Mouse (Mus musculus): ENCODE measurements around the gene Smc4.

Smc4 gene

DNA sequence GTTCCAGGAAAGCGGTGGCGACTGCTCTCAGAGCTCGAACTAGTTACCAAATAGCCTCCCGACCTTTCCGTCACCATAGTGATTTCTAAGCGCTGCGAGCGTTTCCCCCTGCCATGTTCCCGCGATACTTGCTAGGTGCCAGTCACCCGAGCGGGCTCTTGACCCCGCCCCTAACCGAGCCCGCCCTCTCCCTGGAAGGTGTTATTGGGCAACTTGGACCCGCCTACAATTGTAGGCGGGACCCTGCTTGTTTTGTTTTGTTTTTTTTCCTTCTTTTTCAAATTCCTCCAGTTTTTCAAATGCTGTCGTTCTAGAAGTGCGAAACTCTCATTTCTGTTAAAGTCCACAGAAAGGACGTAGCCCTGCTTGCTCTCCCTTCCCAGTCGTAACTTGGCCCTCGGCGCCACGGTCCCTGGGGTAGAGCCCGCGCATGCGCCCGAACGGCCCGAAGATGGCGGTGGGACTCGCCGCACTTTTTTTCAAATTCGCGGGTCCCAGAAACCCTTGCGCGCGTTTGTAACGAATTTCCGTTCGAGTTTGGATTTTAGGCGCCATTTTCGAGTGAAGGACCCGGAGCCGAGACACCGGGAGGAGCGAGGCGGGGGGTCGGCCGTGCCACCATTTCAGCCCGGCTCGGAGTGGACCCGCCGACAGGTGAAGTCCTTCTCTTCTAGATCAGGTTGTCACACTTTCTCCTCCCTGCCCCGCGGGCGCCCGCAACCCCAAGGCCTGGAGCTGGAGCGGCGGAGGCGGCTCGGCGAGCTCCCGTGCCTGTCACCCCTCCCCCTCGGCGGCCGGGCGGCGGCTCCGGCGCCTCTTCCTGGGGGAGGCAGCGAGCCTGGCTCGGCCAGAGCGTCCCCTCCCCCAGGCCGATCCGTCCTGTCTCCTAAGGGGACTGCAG lies at the start of gene Smc4, which contains the start of gene Ift80:
TSS of gene Smc4 (plus strand) at position 302 of the 901 bp plus-strand sequence.
TSS of gene Ift80 (minus strand) at position 134 of the 901 bp plus-strand sequence.
- DNase-seq (ENCODE audit: low spot score in 2 of 2) = peak; percentile 96 to 97

GRCm38 (mm10) chr3:68956454-68956853 lies 48.1 kb upstream of the Smc4 start:
- DNase-seq (ENCODE audit: low spot score in 2 of 2) = no peak

DNA sequence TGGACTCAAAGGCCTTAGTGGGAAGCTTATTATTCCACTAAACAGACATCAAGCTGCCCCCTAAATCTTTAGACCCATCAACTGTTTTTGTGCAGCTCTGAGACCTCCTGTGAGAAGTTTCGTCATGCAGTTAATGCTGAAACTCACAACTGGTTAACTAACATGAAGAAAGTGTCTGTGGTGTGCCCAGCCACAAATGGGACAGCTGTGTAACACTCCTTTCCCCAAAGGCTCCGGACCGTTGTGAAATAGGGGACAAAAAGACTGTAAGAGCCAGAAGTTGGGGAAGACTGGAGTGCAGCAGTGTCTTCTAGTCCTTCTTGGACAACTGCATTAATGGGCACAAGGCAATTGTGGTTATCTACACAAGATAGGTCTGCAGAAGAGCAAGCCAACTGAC lies 47.1 kb upstream of the Smc4 start:
- no peak for DNase-seq (ENCODE audit: low spot score in 2 of 2)

- no peak for DNase-seq (ENCODE audit: low spot score in 2 of 2)
Observed at GRCm38 (mm10) chr3:68964682-68965081, 39.9 kb upstream of the Smc4 start.

- no peak for DNase-seq (ENCODE audit: low spot score in 2 of 2)
Observed at GRCm38 (mm10) chr3:68966527-68967285, 37.8 kb upstream of the Smc4 start.

GRCm38 (mm10) chr3:68967404-68967803 lies 37.1 kb upstream of the Smc4 start:
- DNase-seq (ENCODE audit: low spot score in 2 of 2) = no peak

GRCm38 (mm10) chr3:68969091-68969590 lies 35.4 kb upstream of the Smc4 start:
- DNase-seq (ENCODE audit: low spot score in 2 of 2) = no peak

DNA sequence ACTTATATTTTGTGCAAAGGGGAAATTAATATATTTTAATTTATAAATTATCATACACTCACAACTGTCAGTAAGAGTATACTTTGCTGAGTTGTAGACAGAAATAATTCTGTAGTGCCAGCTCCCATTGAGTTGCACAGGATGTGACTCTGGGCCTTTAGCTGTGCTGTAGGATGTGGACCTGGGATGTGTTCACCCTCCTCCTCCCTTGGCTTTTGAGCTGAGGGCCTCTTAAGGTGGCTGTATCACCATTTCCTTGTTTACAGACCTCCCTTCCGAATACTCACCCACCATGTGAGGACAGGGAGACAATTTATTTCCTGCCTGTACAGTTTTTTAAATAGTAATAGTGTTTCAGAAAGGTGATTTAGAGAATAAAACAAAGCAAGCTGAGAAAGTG lies 31.0 kb upstream of the Smc4 start:
- DNase-seq (ENCODE audit: low spot score in 2 of 2) = no peak

DNA sequence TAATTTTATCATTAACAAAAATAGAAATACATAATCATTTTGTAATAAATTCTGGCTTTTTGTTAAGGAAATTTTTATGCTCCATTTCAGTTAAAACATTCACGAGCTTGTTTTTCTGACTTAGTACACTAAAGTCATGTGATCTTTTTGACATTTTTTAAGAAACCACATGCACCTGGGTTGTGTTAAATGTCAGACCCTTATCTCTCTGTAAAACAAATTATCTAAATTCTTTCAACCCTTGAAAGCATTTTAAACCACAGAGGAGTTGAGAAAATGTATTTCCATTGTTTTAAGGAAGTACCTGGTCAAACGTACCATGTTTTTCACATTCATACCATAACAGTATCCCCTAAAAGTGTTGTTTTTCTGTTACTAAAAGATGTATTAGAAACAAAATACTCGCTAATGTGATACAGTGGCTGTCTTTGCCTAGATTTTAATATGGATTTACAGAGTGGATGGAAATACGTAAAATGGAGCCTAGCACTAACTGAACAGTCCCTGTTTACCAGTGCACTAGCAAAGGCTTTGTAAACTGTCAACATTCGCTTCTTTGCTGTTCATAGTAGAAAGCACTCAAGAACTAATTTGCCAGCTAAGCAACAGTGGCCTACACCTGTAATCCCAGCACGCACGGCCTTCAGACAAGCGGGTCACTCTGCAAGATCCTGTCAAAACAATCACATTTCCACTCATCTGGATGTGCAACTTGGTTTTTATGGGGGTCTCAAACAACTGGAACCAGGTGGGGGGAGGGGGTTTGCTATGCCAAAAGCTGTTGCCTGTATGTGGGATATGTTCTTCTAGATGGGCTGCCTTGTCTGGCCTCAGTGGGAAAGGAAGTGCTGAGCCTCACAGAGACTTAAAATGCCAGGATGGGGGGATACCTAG lies 29.7 kb upstream of the Smc4 start:
- DNase-seq (ENCODE audit: low spot score in 2 of 2) = no peak

- DNase-seq (ENCODE audit: low spot score in 2 of 2) = no peak
Observed at GRCm38 (mm10) chr3:68975533-68976490, 28.7 kb upstream of the Smc4 start.

- no peak for DNase-seq (ENCODE audit: low spot score in 2 of 2)
Observed at GRCm38 (mm10) chr3:68977696-68978095, 26.8 kb upstream of the Smc4 start.

DNA sequence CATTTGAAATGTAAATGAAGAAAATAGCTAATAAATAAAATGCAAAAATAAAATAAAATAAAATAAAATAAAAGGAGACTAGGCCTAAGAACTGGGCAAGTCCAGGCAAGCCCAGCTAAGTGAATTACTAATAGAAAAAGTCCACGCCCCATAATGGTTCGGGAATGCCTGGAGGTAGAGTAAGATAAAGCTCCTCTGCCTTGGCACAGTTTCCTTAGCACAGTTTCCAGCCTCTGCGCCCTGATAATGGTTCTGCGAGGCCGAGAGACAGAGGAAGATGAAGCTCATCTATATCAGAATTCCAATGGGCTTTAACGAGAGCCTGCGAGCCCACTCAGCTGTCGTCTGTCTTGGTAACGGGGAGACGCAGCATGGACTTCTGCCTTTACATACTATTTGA lies 25.4 kb upstream of the Smc4 start:
- peak in 1 of 2 experiments; percentile 27 for DNase-seq (ENCODE audit: low spot score in 2 of 2)

GRCm38 (mm10) chr3:68980898-68981297 lies 23.6 kb upstream of the Smc4 start:
- peak; percentile 68 to 72 for DNase-seq (ENCODE audit: low spot score in 2 of 2)

DNA sequence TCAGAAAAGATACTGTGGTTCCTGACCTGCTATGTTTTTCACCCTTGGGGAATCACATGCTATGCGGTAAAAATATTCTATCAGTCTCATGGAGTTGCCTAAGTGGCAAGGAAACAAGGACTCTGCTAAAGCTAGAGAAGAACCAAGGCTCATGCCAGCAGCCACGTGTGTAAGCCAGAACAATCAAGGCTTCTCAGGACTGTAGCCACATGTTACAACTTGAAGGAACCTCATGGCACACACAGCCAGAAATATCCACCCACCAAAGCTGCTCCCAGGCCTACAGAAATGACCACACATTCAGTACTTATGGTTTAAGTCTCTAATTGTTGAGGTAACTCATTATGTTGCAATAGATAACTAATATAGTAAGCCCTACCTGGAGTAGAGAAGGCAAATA lies 18.0 kb upstream of the Smc4 start:
- no peak for DNase-seq (ENCODE audit: low spot score in 2 of 2)

GRCm38 (mm10) chr3:69002781-69003180 lies 1.8 kb upstream of the Smc4 start:
- no peak for DNase-seq (ENCODE audit: low spot score in 2 of 2)

DNA sequence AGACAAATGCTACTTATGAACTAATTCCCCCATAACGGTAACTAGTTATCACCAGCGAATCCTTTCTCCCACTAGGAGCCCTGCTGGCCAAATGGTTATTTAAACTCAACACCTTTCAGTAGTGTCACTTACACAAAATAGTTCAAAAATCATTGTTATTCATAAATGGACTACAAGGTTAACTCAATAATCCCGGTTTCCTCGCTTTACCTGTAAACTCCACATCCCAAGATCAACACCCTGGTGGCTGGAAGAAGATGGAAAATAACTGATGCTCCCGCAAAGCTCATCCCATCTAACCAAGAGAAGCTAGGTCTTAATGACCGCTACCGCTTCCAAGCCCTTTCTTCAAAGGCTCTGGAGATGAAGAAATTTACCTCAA lies 492 bp upstream of the Smc4 start:
- no peak for DNase-seq (ENCODE audit: low spot score in 2 of 2)

DNA sequence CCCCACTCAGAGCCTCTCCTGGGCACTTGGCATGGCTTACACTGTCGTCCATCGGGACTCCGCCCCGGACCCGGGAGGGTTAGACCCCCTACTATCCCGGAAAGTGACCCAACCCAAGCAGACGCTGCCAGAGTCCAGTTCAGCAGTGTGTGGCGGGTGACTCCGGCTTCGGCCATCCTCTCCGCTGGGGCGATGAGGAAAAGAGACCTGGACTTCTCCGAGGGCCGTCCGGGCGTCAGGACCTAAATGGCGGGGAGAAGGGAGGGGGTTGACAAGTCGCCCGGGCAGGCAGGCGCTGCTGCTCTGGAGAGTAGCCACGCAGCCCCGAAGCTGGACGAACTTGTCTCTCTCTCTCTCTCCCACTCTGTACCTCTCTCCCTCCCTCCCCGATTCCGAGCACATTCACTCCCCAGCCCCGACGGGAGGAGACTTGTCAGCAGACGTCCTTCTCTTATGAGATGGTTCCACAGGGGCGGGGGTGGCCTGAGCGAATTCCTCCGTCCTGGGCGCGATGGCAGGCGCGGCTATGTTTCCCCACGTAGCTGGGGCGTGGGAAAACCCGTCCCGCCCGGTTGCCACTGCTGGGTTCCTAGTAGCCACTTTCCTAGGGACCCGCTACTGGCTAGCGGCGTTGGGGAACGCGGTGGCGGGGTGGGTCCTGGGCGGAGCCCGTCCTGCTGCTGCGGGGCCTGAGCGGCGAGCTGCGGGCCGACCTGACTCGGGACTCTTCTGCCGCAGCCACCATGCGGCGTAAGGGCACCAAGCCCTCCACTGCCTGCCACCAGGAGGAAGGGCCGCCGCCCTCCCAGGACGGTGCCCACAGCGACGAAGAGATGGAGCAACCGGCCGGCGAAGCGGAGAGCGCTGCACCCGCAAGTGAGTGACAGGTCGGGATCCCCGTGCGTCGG lies 1.1 kb downstream of the Smc4 start:
- peak; percentile 57 to 64 for DNase-seq (ENCODE audit: low spot score in 2 of 2)

DNA sequence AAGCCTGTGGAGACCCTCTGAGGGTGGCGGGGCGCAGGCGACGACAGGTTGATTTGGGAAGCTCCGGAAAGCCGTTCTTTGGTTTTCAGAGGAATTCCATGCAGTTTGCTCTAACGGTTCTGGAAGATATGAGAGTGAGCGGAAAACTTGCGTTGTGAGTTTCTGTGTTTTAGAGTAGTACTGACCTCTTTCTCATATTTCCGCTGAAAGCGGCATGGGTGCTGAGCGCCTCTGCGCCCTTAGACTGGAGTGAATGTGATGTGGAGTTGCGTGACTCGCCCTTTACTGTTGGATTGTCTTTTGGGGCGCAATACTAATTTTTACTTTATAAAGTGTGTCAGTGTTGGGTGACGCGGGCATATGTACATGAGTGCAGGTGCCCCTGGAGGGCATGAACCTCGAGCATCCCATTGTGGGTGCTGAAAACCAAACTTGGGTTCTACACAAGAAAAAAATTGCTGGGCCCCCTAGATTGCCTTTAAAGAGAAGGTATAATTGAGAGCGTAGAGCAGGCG lies 1.8 kb downstream of the Smc4 start:
- peak; percentile 14 to 29 for DNase-seq (ENCODE audit: low spot score in 2 of 2)

DNA sequence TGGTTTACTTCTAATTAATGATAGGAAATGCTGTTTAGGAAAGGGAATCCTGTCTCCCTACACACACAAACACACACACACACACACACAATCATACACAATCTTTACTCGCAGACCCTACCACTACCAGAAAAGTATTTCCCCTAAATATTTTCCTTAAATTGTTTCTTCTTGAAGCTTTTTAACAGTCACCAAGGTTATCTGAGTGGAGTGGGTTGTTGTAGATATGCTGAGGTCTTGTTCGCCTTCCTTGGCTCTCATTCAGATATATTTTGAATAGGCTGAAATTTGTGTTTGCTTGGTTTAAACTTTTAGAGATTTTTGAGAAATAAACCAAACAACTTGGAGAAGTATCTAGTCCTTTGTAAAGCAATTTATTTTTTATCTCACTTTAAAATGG lies 4.3 kb downstream of the Smc4 start:
- DNase-seq (ENCODE audit: low spot score in 2 of 2) = no peak
